In genomic region chr7:73616971-73617906, GRCm38 (mm10) we compare ENCODE assay signal across 7 mouse cellular contexts.
A peak's percentile ranks its signal among the peaks of the same experiment; 100 is the strongest.
DNase-seq lines count a peak whose midpoint lies in the region; ATAC-seq and TF ChIP-seq lines count a peak whose summit lies in the region.

No protein-coding gene starts in this region.

- H3K36me3 ChIP-seq in G1E (replicated peaks): no peaks in the 10 kb centered on the region
- H3K36me3 ChIP-seq in forebrain, embryonic 13.5 days (ENCODE audit: poor library complexity, severe bottlenecking): no peaks in the 10 kb centered on the region
- no peaks in the 10 kb centered on the region for H3K36me3 ChIP-seq in lung, embryonic 15.5 days
- H3K36me3 ChIP-seq in neural tube, embryonic 15.5 days: no peaks in the 10 kb centered on the region

- H3K27me3 ChIP-seq in G1E (ENCODE audit: insufficient read depth, low read length): no peaks in the 10 kb centered on the region
- H3K27me3 ChIP-seq in forebrain, embryonic 13.5 days: no peaks in the 10 kb centered on the region
- H3K27me3 ChIP-seq in lung, embryonic 15.5 days: no peaks in the 10 kb centered on the region
- H3K27me3 ChIP-seq in neural tube, embryonic 15.5 days (replicated peaks): no peaks in the 10 kb centered on the region

- TF ChIP-seq CTCF in G1E (IDR thresholded peaks at IDR 0.05; ENCODE audit: low read depth, low read length): no peak
- no peak for TF ChIP-seq CTCF in layer of hippocampus, adult 2 months (conservative IDR thresholded peaks at IDR 0.05)

- peaks cover 53% of the 10 kb centered on the region for H3K4me1 ChIP-seq in G1E (ENCODE audit: insufficient read depth, low read depth, low read length)
- peaks cover 43% of the 10 kb centered on the region for H3K4me1 ChIP-seq in forebrain, embryonic 13.5 days
- H3K4me1 ChIP-seq in lung, embryonic 15.5 days: peaks cover 29% of the 10 kb centered on the region
- H3K4me1 ChIP-seq in neural tube, embryonic 15.5 days: peaks cover 24% of the 10 kb centered on the region

- no peak for DNase-seq in G1E (ENCODE audit: low spot score)
- peak; percentile 30 to 53 for DNase-seq in adrenal gland, postnatal 36 days
- peak; percentile 58 for DNase-seq in heart, postnatal 4 days
- DNase-seq in layer of hippocampus, adult 2 months (ENCODE audit: low spot score in 2 of 2): peak in 1 of 2 experiments; percentile 53

- peak; percentile 26; the same call in 1 of the 2 replicates for ATAC-seq in G1E (ENCODE audit: extremely low read depth, insufficient number of reproducible peaks, low FRiP score, poor library complexity, severe bottlenecking)
- ATAC-seq in forebrain, embryonic 13.5 days: peak; percentile 13; the same call in 1 of the 2 replicates
- ATAC-seq in lung, embryonic 15.5 days (ENCODE audit: borderline replicate concordance, extremely low read depth, low FRiP score, low TSS enrichment): no peak
- no peak for ATAC-seq in neural tube, embryonic 15.5 days (ENCODE audit: low FRiP score)

- no peaks in the 10 kb centered on the region for H3K9me3 ChIP-seq in G1E (replicated peaks)
- no peaks in the 10 kb centered on the region for H3K9me3 ChIP-seq in forebrain, embryonic 13.5 days (replicated peaks)
- no peaks in the 10 kb centered on the region for H3K9me3 ChIP-seq in lung, embryonic 15.5 days
- no peaks in the 10 kb centered on the region for H3K9me3 ChIP-seq in neural tube, embryonic 15.5 days (replicated peaks)

- H3K27ac ChIP-seq in forebrain, embryonic 13.5 days: peak overlapping the region; percentile 100
- peak overlapping the region; percentile 99 for H3K27ac ChIP-seq in layer of hippocampus, adult 2 months
- H3K27ac ChIP-seq in lung, embryonic 15.5 days: peak overlapping the region; percentile 99
- peak overlapping the region; percentile 100 for H3K27ac ChIP-seq in neural tube, embryonic 15.5 days (replicated peaks)

- H3K9ac ChIP-seq in forebrain, embryonic 13.5 days: peak overlapping the region; percentile 93
- peak overlapping the region; percentile 74 for H3K9ac ChIP-seq in lung, embryonic 15.5 days
- peak overlapping the region; percentile 85 for H3K9ac ChIP-seq in neural tube, embryonic 15.5 days (replicated peaks)

- WGBS in forebrain, embryonic 13.5 days: under 1% methylated on average over 21 of the region's 21 CpGs
- WGBS in lung, embryonic 15.5 days: 4% methylated on average over 21 of the region's 21 CpGs
- WGBS in neural tube, embryonic 15.5 days: 2% methylated on average over 21 of the region's 21 CpGs

- H3K4me2 ChIP-seq in forebrain, embryonic 13.5 days: peak overlapping the region; percentile 78
- peak overlapping the region; percentile 74 for H3K4me2 ChIP-seq in lung, embryonic 15.5 days
- H3K4me2 ChIP-seq in neural tube, embryonic 15.5 days: peak overlapping the region; percentile 79

- peak overlapping the region; percentile 77 for H3K4me3 ChIP-seq in G1E (ENCODE audit: low read depth, low read length)
- H3K4me3 ChIP-seq in forebrain, embryonic 13.5 days: peak overlapping the region; percentile 56
- H3K4me3 ChIP-seq in layer of hippocampus, adult 2 months: peak overlapping the region; percentile 72
- H3K4me3 ChIP-seq in lung, embryonic 15.5 days: peak overlapping the region; percentile 62
- peak overlapping the region; percentile 57 for H3K4me3 ChIP-seq in neural tube, embryonic 15.5 days (replicated peaks)

Comparison
In these comparisons a context has a peak if more than half of its experiments do, and no peak if none do; other contexts are left out.
1. ATAC-seq: peak in G1E (single experiment) and forebrain, embryonic 13.5 days (single experiment); none in lung, embryonic 15.5 days (single experiment) and neural tube, embryonic 15.5 days (single experiment).
2. Peak in every context shown above with its lines, with median percentiles within 50 percentile points of each other: H3K4me3 ChIP-seq, H3K27ac ChIP-seq, H3K4me2 ChIP-seq and H3K9ac ChIP-seq.